Mouse (Mus musculus) forebrain, embryonic 13.5 days (tissue): ENCODE results near the gene Il23a. TPM values are rescaled to one million over a fixed set of nuclear protein-coding genes. Genes with fewer than 3 reads are reported as not detected.
"Not testable (repeated sequence)": the region's sequence is repeated elsewhere in the genome, so short reads cannot be mapped to it uniquely, and the experiment has no call there.

Source experiments
- ATAC-seq: fragments of 200-750 bp; cut with Nextera tagmentation; 2 replicates; pipeline ENCODE4 v1.8.0; 2017
- H3K27ac ChIP-seq: fragments of 300-500 bp; sonication (generic); 2 replicates; pipeline ENCODE4 v1.5.1; 2015; ENCODE audit warnings: inconsistent platforms, mild to moderate bottlenecking, moderate library complexity
- H3K27me3 ChIP-seq: fragments of 300-500 bp; sonication (generic); 2 replicates; pipeline ENCODE4 v1.6.1; 2015; ENCODE audit warnings: mild to moderate bottlenecking, inconsistent platforms
- H3K36me3 ChIP-seq: fragments of 300-500 bp; sonication (generic); 2 replicates; pipeline ENCODE4 v1.6.1; 2015; ENCODE audit warnings: mild to moderate bottlenecking, inconsistent platforms; ENCODE audit not compliant: poor library complexity, severe bottlenecking
- H3K4me1 ChIP-seq: fragments of 300-500 bp; sonication (generic); 2 replicates; pipeline ENCODE4 v1.6.1; 2015; ENCODE audit warnings: inconsistent platforms
- H3K4me2 ChIP-seq: fragments of 300-500 bp; sonication (generic); 2 replicates; pipeline ENCODE4 v1.6.1; 2015; ENCODE audit warnings: inconsistent platforms, mild to moderate bottlenecking, moderate library complexity
- H3K4me3 ChIP-seq: fragments of 300-500 bp; sonication (generic); 2 replicates; pipeline ENCODE4 v1.5.1; 2015; ENCODE audit warnings: mild to moderate bottlenecking, inconsistent platforms
- H3K9ac ChIP-seq: fragments of 300-500 bp; sonication (generic); 2 replicates; pipeline ENCODE4 v1.6.1; 2015; ENCODE audit warnings: mild to moderate bottlenecking, inconsistent platforms
- H3K9me3 ChIP-seq: fragments of 300-500 bp; sonication (generic); replicated peaks from 2 replicates; pipeline ENCODE4 v1.6.1; 2016; ENCODE audit warnings: inconsistent platforms
- WGBS: fragments of 180-500 bp; shearing (Covaris S2); methylation state at CpG from one replicate; pipeline ENCODE4 v1.1.7; 2015; 5-methylcytosine and 5-hydroxymethylcytosine counted together
- polyA plus RNA-seq: library from polyadenylated mRNA; unstranded; fragments of >200 nt; fragmentation: Nextera tagmentation; extraction: Ambion mirVana; gene quantifications from 2 replicates; pipeline ENCODE4 v1.2.1, GENCODE M21; 2015

The Il23a gene
- polyA plus RNA-seq, 1 experiment from 2014 or later = not detected

DNA sequence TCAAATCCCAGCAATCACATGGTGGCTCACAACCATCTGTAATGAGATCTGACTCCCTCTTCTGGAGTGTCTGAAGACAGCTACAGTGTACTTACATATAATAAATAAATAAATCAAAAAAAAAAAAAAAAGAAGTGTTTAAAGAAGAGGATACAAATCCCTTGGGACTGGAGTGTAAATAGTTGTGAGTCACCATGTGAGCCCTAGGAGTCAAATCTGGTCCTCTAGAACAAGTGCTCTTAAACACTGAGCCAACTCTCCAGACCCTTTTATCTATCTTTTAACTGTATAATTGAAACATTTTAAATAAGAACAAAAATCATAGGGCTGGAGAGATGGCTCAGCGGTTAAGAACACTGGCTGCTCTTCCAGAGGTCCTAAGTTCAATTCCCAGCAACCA is 23.2 kb downstream of the Il23a start:
- not testable (repeated sequence) for H3K4me1 ChIP-seq, H3K4me3 ChIP-seq, H3K4me2 ChIP-seq, H3K9me3 ChIP-seq, ATAC-seq, H3K27me3 ChIP-seq, H3K27ac ChIP-seq, H3K9ac ChIP-seq
- 100% methylated on average over 1 of the region's 1 CpGs for WGBS
- H3K36me3 ChIP-seq = peaks cover 26% of the 10 kb centered on the region

DNA sequence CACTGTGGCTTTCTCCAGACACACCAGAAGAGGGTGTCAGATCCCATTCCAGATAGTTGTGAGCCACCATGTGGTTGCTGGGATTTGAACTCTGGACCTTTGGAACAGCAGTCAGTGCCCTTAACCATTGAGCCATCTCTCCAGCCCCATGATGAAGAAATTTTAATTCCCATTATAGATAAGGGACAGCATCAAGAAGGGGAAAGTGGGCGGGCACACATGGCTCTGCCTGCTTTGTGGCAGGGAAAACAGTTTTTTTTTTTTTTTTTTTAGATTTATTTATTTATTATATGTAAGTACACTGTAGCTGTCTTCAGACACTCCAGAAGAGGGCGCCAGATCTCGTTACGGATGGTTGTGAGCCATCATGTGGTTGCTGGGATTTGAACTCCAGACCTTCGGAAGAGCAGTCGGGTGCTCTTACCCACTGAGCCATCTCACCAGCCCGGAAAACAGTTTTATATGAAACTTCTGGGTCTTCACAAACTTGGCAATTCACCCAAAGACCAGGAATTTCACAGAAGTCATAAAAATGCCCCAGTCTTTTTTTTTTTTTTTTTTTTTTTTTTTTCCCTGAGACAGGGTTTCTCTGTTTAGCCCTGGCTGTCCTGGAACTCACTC is 25.6 kb downstream of the Il23a start:
- not testable (repeated sequence) for H3K4me3 ChIP-seq, H3K27ac ChIP-seq, ATAC-seq, H3K9ac ChIP-seq, H3K9me3 ChIP-seq, H3K4me2 ChIP-seq, H3K36me3 ChIP-seq, H3K4me1 ChIP-seq, H3K27me3 ChIP-seq
- WGBS = 84% methylated on average over 5 of the region's 7 CpGs

DNA sequence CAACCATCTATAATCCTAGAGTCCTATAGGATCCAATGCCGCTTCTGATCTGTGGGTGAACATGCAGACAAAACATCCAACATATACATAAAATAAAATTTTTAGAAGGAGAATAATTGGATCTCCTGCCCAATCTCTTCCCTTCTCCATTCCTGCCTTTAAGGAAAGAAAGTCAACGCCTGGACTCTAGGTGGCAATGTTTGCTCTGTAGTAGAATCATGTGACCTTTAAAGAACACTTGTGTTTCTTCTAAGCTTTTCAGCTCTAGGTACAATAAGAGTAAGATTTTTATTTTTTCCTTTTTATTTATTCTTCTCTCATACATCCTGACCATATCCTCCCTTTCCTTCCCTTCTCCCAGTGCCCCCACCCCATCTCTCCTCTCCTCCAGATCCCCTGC is 26.7 kb downstream of the Il23a start:
- Histone ChIP-seq H3K4me2 (no peak overlapping the region), H3K27ac (no peak overlapping the region), H3K4me3 (no peak overlapping the region), H3K27me3 (peaks cover 7% of the 10 kb centered on the region; the same call in 1 of the 2 replicates), H3K36me3 (peaks cover 6% of the 10 kb centered on the region; the same call in 1 of the 2 replicates), H3K9ac (no peak overlapping the region), H3K9me3 (no peaks in the 10 kb centered on the region), H3K4me1 (peaks cover 4% of the 10 kb centered on the region)
- ATAC-seq = no peak
- WGBS = 66% methylated on average over 2 of the region's 2 CpGs

DNA sequence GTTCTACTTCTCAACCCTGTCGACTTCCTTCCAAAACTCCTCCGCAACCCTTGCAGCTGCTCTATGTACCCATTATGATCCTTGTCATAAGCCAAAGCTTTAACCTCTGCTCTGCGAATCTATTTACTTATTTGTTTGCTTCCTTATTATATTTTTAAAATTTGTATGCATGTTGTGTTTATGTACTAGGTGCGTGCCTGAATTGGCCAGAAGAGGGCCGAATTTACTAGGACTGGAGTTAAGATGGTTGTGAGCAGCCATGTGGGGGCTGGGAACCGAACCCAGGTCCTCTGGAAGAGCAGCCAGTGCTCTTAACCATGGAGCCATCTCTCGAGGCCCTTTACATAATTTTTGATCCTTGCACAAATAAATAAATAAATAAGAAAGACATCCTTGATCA is 27.7 kb downstream of the Il23a start:
- ATAC-seq = no peak
- Histone ChIP-seq H3K27me3 (peaks cover 7% of the 10 kb centered on the region; the same call in 1 of the 2 replicates), H3K9me3 (no peaks in the 10 kb centered on the region), H3K27ac (peak overlapping the region; percentile 75), H3K9ac (peak overlapping the region; percentile 77), H3K36me3 (no peaks in the 10 kb centered on the region), H3K4me2 (peak overlapping the region; percentile 75), H3K4me1 (peaks cover 4% of the 10 kb centered on the region), H3K4me3 (peak overlapping the region; percentile 75)
- 49% methylated on average over 7 of the region's 7 CpGs for WGBS

DNA sequence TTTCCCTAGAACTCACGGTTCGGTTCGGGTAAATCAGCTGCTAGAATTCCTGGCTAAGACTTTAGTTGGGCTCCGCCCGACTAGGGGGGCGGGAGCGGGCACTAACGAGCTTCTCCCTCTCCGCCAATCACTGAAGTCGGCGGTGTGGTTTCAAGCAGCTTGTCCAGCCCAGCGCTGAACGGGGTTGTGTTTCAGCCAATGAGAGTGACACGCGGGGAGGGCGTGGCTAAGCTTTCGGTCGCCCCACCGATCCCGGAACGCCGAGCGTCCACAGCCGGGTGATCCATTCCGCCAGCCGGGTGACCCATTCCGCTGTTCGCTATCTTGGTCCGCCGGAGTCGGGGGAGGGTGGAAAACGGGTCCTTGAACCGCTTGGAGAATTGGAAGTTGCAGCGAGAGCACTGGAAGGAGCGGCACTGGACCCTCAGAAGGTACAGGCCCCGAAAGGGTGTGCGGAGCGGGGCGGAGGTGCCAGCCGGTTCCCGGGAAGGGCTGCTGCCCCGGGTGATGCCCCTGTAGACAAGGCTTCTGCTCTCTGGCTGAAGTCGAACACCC is 28.2 kb downstream of the Il23a start, which contains the start of gene Stat2:
TSS of gene Stat2 (plus strand) at position 273 of the 555 bp plus-strand sequence.
- H3K4me2 ChIP-seq = peak within 1 kb of the TSS; percentile 75
- H3K27me3 ChIP-seq = peaks cover 7% of the 10 kb centered on the region; the same call in 1 of the 2 replicates
- peaks cover 4% of the 10 kb centered on the region for H3K4me1 ChIP-seq
- under 1% methylated on average over 43 of the region's 43 CpGs for WGBS
- ATAC-seq = peak; percentile 100
- H3K9ac ChIP-seq = peak within 1 kb of the TSS; percentile 77
- peak within 1 kb of the TSS; percentile 75 for H3K27ac ChIP-seq
- peak within 1 kb of the TSS; percentile 75 for H3K4me3 ChIP-seq
- H3K36me3 ChIP-seq = no peaks in the 10 kb centered on the region
- H3K9me3 ChIP-seq = no peaks in the 10 kb centered on the region

DNA sequence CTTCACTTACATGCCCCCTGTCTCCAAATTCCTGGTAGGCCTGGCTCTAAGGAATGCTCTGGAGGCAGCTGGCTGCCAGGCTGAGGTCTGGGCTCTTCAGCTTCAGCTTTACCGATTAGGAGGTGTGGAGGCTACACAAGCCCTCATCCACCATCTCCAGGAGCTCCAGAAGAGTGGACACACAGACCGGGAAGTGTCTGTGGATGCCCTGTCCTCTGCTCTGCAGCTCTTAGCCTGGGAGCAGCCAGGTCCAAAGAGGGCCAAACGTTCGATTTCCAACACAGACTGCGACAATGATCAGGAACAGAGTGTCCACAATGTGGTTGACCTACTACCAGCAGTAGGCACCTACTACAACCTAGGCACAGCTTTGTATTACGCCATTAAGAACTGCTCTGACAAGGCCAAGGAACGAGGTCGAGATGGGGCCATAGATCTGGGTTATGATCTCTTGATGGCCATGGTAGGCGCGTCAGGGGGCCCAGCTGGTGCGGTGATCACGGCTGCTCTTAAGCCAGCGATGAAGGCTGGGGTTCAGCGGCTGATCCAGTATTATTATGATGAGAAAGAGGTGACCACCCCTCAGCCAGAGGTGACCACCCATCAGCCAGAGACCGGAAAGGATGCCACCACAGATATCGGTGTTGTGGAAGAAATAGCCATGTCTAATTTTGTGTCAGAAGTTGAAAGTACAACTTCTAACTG is 29.2 kb downstream of the Il23a start:
- Histone ChIP-seq H3K36me3 (no peaks in the 10 kb centered on the region), H3K9ac (no peak overlapping the region), H3K4me1 (peaks cover 4% of the 10 kb centered on the region), H3K4me3 (no peak overlapping the region), H3K4me2 (peak overlapping the region; percentile 75), H3K9me3 (no peaks in the 10 kb centered on the region), H3K27me3 (peaks cover 7% of the 10 kb centered on the region; the same call in 1 of the 2 replicates), H3K27ac (no peak overlapping the region)
- no peak for ATAC-seq
- 92% methylated on average over 16 of the region's 16 CpGs for WGBS

DNA sequence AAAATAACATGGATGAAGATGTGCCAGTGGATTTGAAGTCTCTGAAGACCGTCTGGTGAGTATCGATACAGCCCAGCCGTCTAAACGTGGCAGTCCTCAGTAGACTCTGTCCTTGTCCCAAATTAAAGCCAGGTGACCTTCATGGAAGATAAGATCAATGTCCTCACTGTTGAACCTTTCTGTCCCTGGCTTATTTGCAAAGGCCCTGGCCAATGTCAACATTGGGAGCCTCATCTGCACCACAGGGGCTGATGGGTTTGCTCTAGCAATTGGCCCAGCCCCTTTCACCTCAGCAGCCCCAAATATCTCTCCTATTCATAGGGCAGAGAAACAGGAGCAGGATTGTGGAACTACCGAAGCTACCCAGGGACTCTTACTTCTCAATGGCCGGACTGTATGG is 30.2 kb downstream of the Il23a start, which contains the start of gene Apof:
TSS of gene Apof (plus strand) at position 301 of the 400 bp plus-strand sequence.
- peaks cover 4% of the 10 kb centered on the region for H3K4me1 ChIP-seq
- H3K4me3 ChIP-seq = no peak within 1 kb of the TSS
- no peak for ATAC-seq
- WGBS = 89% methylated on average over 6 of the region's 6 CpGs
- no peaks in the 10 kb centered on the region for H3K9me3 ChIP-seq
- H3K9ac ChIP-seq = no peak within 1 kb of the TSS
- H3K4me2 ChIP-seq = no peak within 1 kb of the TSS
- H3K36me3 ChIP-seq = no peaks in the 10 kb centered on the region
- no peak within 1 kb of the TSS for H3K27ac ChIP-seq
- H3K27me3 ChIP-seq = peaks cover 7% of the 10 kb centered on the region; the same call in 1 of the 2 replicates

DNA sequence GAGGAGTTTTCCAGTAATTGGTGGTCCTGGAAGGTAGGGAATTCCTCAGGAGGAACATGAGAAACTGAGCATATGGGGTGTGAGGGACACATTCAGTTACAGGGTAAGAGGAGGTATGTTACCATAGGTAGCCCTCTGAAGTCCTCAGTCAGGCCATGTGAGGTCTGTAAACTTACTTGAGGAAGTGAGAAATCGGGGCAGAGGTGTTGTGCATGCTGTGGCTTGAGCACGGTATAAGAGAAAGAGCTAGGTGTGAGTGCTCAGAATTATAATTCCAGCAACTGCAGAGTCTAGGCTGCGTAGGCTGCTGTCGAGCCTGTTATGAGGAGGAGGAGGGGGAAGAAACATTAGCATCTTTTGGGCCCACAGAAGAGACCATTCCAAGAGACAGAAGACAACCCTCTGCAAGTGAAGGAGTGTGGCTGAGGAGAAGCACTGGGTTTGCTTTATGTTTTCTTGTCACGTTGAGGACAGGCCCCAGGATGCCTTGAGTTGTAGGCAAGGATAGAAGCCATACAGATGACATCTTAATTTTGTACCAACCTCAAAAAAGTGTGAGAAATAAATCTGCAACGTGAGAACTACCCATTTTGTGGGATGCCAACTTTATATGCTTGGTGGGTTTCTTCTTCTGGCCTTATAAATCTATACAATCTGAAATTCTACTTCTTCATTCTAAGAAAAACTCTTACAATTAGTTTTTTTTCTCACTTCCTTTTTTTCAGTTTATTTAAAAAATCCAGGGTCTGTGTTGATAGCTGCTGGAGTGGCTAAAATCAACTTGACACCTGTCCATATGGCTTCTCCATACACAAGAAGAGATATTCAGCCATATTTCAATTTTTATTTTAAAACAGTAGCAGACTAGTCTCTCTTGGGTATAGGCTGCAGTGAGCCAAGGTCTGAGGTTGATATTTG is 34.9 kb downstream of the Il23a start:
- Histone ChIP-seq H3K27ac (no peak overlapping the region), H3K4me1 (no peaks in the 10 kb centered on the region), H3K9me3 (no peaks in the 10 kb centered on the region), H3K27me3 (no peaks in the 10 kb centered on the region), H3K36me3 (no peaks in the 10 kb centered on the region), H3K4me3 (no peak overlapping the region), H3K9ac (no peak overlapping the region), H3K4me2 (no peak overlapping the region)
- ATAC-seq = no peak
- whole genome bisulfite sequencing = 83% methylated on average over 6 of the region's 6 CpGs

DNA sequence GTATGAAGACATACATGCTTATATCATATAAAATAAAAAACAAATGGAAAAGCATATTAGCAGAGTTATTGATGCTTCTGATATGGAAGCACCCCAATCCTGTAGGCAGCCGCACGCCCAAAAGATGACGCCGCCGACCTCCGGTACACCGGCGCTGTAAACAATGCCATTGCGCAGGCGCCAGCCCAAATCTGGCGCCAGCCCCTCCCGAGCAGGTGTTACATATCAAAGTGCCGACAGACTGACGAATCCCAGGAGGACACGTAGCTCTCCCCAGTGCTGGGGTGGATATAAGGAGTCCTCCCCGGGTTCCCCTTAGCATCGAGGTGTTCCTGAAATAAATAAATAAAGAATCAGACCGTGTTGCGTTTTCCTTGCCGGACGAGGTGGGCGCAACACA is 36.3 kb downstream of the Il23a start:
- 83% methylated on average over 22 of the region's 22 CpGs for WGBS
- Histone ChIP-seq H3K27me3 (no peaks in the 10 kb centered on the region), H3K4me1 (no peaks in the 10 kb centered on the region), H3K9me3 (no peaks in the 10 kb centered on the region), H3K4me2 (no peak overlapping the region), H3K9ac (no peak overlapping the region), H3K27ac (no peak overlapping the region), H3K36me3 (no peaks in the 10 kb centered on the region), H3K4me3 (no peak overlapping the region)
- ATAC-seq = no peak

DNA sequence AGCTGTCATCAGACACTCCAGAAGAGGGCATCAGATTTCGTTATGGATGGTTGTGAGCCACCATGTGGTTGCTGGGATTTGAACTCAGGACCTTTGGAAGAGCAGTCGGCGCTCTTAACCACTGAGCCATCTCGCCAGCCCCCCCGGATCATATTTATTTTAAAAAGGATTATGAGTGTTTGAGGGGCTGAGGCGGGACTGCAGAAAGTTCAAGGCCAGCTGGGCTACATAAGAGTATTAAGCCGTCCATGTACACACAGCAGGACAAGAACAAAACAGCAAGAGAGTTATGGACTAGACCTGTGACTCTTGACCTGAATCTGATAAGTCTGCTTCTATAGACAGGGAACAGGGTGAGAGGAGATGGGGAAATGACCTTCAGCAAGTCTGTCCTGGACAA is 38.2 kb downstream of the Il23a start:
- H3K9me3 ChIP-seq, H3K9ac ChIP-seq, ATAC-seq, H3K27me3 ChIP-seq, H3K36me3 ChIP-seq, H3K4me1 ChIP-seq, H3K27ac ChIP-seq, H3K4me3 ChIP-seq, H3K4me2 ChIP-seq: not testable (repeated sequence)
- 89% methylated on average over 7 of the region's 7 CpGs for WGBS

DNA sequence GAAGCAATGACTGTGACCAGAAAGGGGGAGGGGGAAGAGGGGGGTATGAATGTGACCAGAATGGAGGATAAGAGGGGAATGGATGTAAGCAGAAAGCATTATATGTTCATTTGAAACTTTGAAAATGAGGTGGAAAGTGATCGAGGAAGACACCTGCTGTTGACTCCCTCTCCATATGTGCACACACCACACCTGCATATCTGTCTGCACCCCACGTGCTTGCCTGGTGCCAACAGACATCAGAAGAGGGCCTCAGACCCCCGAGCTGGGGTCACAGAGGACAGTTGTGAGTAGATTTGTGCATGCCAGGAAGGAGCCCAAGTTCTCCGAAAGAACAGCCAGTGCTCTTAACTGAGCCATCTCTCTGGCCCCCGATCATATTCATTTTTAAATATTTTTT is 38.6 kb downstream of the Il23a start:
- no peaks in the 10 kb centered on the region for H3K36me3 ChIP-seq
- 89% methylated on average over 5 of the region's 5 CpGs for WGBS
- ATAC-seq = no peak

More for the DNA sequence above, 38.6 kb downstream of the Il23a start:
- Histone ChIP-seq H3K9me3 (no peaks in the 10 kb centered on the region), H3K27ac (no peak overlapping the region), H3K4me1 (no peaks in the 10 kb centered on the region), H3K4me3 (no peak overlapping the region), H3K27me3 (no peaks in the 10 kb centered on the region), H3K9ac (no peak overlapping the region), H3K4me2 (no peak overlapping the region)
